Mouse (Mus musculus) ES-Bruce4 (cell line): ENCODE results near the gene Stat5b. TPM values are rescaled to one million over a fixed set of nuclear protein-coding genes. Genes with fewer than 3 reads are reported as not detected.
A peak's percentile ranks its signal among the peaks of the same experiment; 100 is the strongest.

Source experiments
- H3K27ac ChIP-seq: 2 replicates; pipeline ENCODE4 v1.5.1; 2012; ENCODE audit warnings: low read length, inconsistent platforms; ENCODE audit not compliant: insufficient read depth
- H3K27me3 ChIP-seq: 2 replicates; pipeline ENCODE4 v1.6.1; 2012; ENCODE audit warnings: mild to moderate bottlenecking, low read length, inconsistent platforms; ENCODE audit not compliant: control insufficient read depth, poor library complexity, insufficient read depth, severe bottlenecking
- H3K36me3 ChIP-seq: 2 replicates; pipeline ENCODE4 v1.6.1; 2012; ENCODE audit warnings: inconsistent platforms, mild to moderate bottlenecking, low read length, moderate library complexity; ENCODE audit not compliant: control insufficient read depth, poor library complexity, insufficient read depth, severe bottlenecking
- H3K4me1 ChIP-seq: one replicate; pipeline ENCODE4 v1.8.1; 2011; ENCODE audit warnings: low read length; ENCODE audit not compliant: control insufficient read depth, insufficient read depth
- H3K4me3 ChIP-seq: 2 replicates; pipeline ENCODE4 v1.5.1; 2011; ENCODE audit warnings: low read depth, mild to moderate bottlenecking, low read length
- H3K9ac ChIP-seq: 2 replicates; pipeline ENCODE4 v1.6.1; 2012; ENCODE audit warnings: low read depth, mild to moderate bottlenecking, inconsistent platforms; ENCODE audit not compliant: poor library complexity, severe bottlenecking
- H3K9me3 ChIP-seq: replicated peaks from 2 replicates; pipeline ENCODE4 v1.6.1; 2012; ENCODE audit warnings: mild to moderate bottlenecking, low read length, inconsistent platforms; ENCODE audit not compliant: control insufficient read depth, poor library complexity, insufficient read depth, severe bottlenecking
- CTCF ChIP-seq: IDR thresholded peaks from one replicate; pipeline ENCODE4 v1.8.1; 2011; ENCODE audit warnings: low read depth, low read length
- EP300 ChIP-seq: IDR thresholded peaks from 2 replicates; pipeline ENCODE4 v1.6.1; 2011; ENCODE audit warnings: low read depth, low read length; ENCODE audit not compliant: insufficient read depth
- POLR2A ChIP-seq: IDR thresholded peaks from one replicate; pipeline ENCODE4 v1.8.1; 2011; ENCODE audit warnings: low read length; ENCODE audit not compliant: insufficient read depth
- polyA plus RNA-seq: library from polyadenylated mRNA; stranded (reverse); fragments of >200 nt; gene quantifications from 2 replicates; pipeline ENCODE4 v1.2.4, GENCODE M21; 2011; ENCODE audit warnings: low read depth; ENCODE audit not compliant: missing spikeins, insufficient read depth, insufficient read length

The Stat5b gene
- polyA plus RNA-seq, 1 experiment = 7.3 TPM

DNA sequence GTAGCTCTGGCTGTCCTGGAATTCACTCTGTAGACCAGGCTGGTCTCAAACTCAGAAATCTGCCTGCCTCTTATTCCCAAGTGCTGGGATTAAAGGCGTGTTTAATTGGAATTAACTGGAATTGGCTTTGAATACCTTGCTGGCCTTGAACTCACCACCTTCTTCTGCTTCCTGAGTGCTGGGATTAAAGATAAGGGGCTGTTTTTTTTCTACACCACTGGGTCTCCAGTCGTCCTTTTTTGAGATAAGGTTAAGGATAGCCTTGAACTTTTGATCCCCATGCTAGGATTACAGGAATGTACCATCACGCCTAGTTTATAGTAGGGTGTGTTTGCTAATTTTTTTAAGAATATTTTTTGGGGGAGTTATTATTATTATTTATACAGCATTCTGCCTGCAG lies 72.5 kb downstream of the Stat5b start:
- Histone ChIP-seq H3K27me3 (no peaks in the 10 kb centered on the region), H3K9me3 (no peaks in the 10 kb centered on the region), H3K4me3 (no peak overlapping the region), H3K36me3 (no peaks in the 10 kb centered on the region), H3K4me1 (peaks cover 2% of the 10 kb centered on the region), H3K27ac (no peak overlapping the region), H3K9ac (no peak overlapping the region)
- TF ChIP-seq CTCF (no peak), POLR2A (no peak), EP300 (no peak)

GRCm38 (mm10) chr11:100775921-100776320 lies 74.6 kb downstream of the Stat5b start:
- no peaks in the 10 kb centered on the region for H3K4me1 ChIP-seq
- H3K4me3 ChIP-seq = no peak overlapping the region
- no peaks in the 10 kb centered on the region for H3K36me3 ChIP-seq
- no peak overlapping the region for H3K9ac ChIP-seq
- no peak overlapping the region for H3K27ac ChIP-seq
- no peaks in the 10 kb centered on the region for H3K27me3 ChIP-seq
- no peaks in the 10 kb centered on the region for H3K9me3 ChIP-seq
- no peak for TF ChIP-seq POLR2A
- TF ChIP-seq EP300 = no peak
- TF ChIP-seq CTCF = no peak

GRCm38 (mm10) chr11:100774261-100774660 lies 76.3 kb downstream of the Stat5b start:
- Histone ChIP-seq H3K27me3 (no peaks in the 10 kb centered on the region), H3K9me3 (no peaks in the 10 kb centered on the region), H3K36me3 (no peaks in the 10 kb centered on the region), H3K27ac (no peak overlapping the region), H3K4me1 (no peaks in the 10 kb centered on the region), H3K9ac (no peak overlapping the region), H3K4me3 (peak overlapping the region; percentile 16; the same call in 1 of the 2 replicates)
- TF ChIP-seq CTCF (no peak), EP300 (no peak), POLR2A (no peak)

DNA sequence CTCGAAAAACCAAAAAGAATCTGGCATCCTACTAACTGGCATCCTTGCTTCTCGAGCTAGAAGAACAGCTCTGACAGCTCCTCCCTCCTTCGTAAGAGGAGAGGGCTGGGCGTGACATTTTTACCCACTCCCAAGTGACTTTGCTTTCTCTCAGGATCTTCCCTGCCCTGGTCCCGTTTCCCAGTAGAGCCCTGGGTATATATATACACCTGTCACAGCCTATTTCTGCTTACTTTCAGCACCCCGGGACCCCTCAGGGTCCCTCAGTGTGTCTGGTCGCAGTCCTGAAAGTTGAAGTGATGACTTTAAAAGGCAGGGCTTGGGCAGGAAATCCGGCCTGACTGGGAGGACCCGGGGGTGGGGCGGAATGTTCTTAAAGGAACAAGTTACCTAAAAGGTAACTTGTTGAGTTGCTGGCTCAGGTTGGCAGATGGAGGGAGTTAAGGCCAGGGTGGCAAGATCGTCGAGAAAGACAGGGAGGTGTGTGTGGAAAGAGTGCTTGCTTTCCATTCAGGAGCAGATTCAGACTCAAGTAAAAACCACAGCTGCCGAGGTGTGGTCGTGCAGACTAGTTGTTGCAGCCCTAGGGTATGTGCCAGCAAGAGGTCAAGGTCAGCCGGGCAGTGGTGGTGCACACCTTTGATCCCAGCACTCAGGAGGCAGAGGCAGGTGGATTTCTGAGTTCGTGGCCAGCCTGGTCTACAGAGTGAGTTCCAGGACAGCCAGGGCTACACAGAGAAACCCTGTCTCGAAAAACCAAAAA lies 79.7 kb downstream of the Stat5b start, which contains the start of gene Ghdc:
TSS of gene Ghdc (minus strand) at position 312 of the 763 bp plus-strand sequence.
- Histone ChIP-seq H3K27ac (peak within 1 kb of the TSS; percentile 31), H3K4me1 (no peaks in the 10 kb centered on the region), H3K9me3 (no peaks in the 10 kb centered on the region), H3K4me3 (peak within 1 kb of the TSS; percentile 84), H3K9ac (peak within 1 kb of the TSS; percentile 21), H3K27me3 (no peaks in the 10 kb centered on the region), H3K36me3 (no peaks in the 10 kb centered on the region)
- no peak for TF ChIP-seq POLR2A
- TF ChIP-seq EP300 = 0 out of 2 replicates have a peak, but pooled peaks have one; percentile 39
- no peak for TF ChIP-seq CTCF

- Histone ChIP-seq H3K27ac (no peak overlapping the region), H3K36me3 (no peaks in the 10 kb centered on the region), H3K27me3 (no peaks in the 10 kb centered on the region), H3K4me1 (no peaks in the 10 kb centered on the region), H3K9me3 (no peaks in the 10 kb centered on the region), H3K9ac (peak overlapping the region; percentile 21; the same call in 1 of the 2 replicates), H3K4me3 (peak overlapping the region; percentile 84)
- TF ChIP-seq EP300 = no peak
- no peak for TF ChIP-seq POLR2A
- no peak for TF ChIP-seq CTCF
These were observed 80.5 kb downstream of the Stat5b start for GRCm38 (mm10) chr11:100769980-100770379.

GRCm38 (mm10) chr11:100767871-100768270 lies 82.7 kb downstream of the Stat5b start:
- H3K27me3 ChIP-seq = no peaks in the 10 kb centered on the region
- no peaks in the 10 kb centered on the region for H3K36me3 ChIP-seq
- H3K27ac ChIP-seq = no peak overlapping the region
- no peaks in the 10 kb centered on the region for H3K9me3 ChIP-seq
- no peak overlapping the region for H3K9ac ChIP-seq
- no peaks in the 10 kb centered on the region for H3K4me1 ChIP-seq
- H3K4me3 ChIP-seq = no peak overlapping the region
- TF ChIP-seq EP300 (no peak), POLR2A (no peak), CTCF (no peak)
